9 mouse cellular contexts compared by ENCODE assay signal in genomic region chr2:73038290-73038732, GRCm38 (mm10). TPM values are rescaled to one million over a fixed set of nuclear protein-coding genes. Genes with fewer than 3 reads are reported as not detected.
DNase-seq lines count a peak whose midpoint lies in the region; ATAC-seq and TF ChIP-seq lines count a peak whose summit lies in the region.
"Had no signal": no experiment of that assay in that cellular context is flagged by ENCODE, and none has a peak within 500 bp of the region (broad histone marks: within the 10 kb centered on the region; RNA-seq: fewer than 3 reads in every experiment).

No protein-coding gene starts in this region.

- peaks cover 19% of the 10 kb centered on the region for H3K4me1 ChIP-seq in embryonic facial prominence, embryonic 13.5 days
- peaks cover 20% of the 10 kb centered on the region for H3K4me1 ChIP-seq in heart, embryonic 16.5 days (ENCODE audit: control insufficient read depth, insufficient read depth, low read length)
- H3K4me1 ChIP-seq in liver, embryonic 11.5 days (replicated peaks; ENCODE audit: control insufficient read depth, insufficient read depth, low read length) = peaks cover 3% of the 10 kb centered on the region
- H3K4me1 ChIP-seq in midbrain, postnatal 0 days (ENCODE audit: insufficient read depth, low read length) = no peaks in the 10 kb centered on the region

- no peaks in the 10 kb centered on the region for H3K36me3 ChIP-seq in embryonic facial prominence, embryonic 13.5 days
- H3K36me3 ChIP-seq in heart, embryonic 16.5 days (ENCODE audit: control insufficient read depth, insufficient read depth) = no peaks in the 10 kb centered on the region
- H3K36me3 ChIP-seq in liver, embryonic 11.5 days (ENCODE audit: control insufficient read depth, insufficient read depth, low read length) = no peaks in the 10 kb centered on the region
- no peaks in the 10 kb centered on the region for H3K36me3 ChIP-seq in midbrain, postnatal 0 days (ENCODE audit: insufficient read depth, low read length)

- H3K27ac ChIP-seq in embryonic facial prominence, embryonic 13.5 days = peak overlapping the region; percentile 39; the same call in 1 of the 2 replicates
- peak overlapping the region; percentile 90 for H3K27ac ChIP-seq in heart, embryonic 16.5 days (ENCODE audit: low read length)
- no peak overlapping the region for H3K27ac ChIP-seq in liver, embryonic 11.5 days (ENCODE audit: low read depth, low read length)
- peak overlapping the region; percentile 27; the same call in 1 of the 2 replicates for H3K27ac ChIP-seq in midbrain, postnatal 0 days (ENCODE audit: low read depth, low read length)

- no peaks in the 10 kb centered on the region for H3K27me3 ChIP-seq in embryonic facial prominence, embryonic 13.5 days
- no peaks in the 10 kb centered on the region for H3K27me3 ChIP-seq in heart, embryonic 16.5 days (ENCODE audit: control insufficient read depth, insufficient read depth, low read length)
- no peaks in the 10 kb centered on the region for H3K27me3 ChIP-seq in liver, embryonic 11.5 days (replicated peaks; ENCODE audit: control insufficient read depth, insufficient read depth, low read length)
- H3K27me3 ChIP-seq in midbrain, postnatal 0 days (ENCODE audit: insufficient read depth, low read length) = no peaks in the 10 kb centered on the region

- peak overlapping the region; percentile 57 for H3K4me2 ChIP-seq in embryonic facial prominence, embryonic 13.5 days
- H3K4me2 ChIP-seq in heart, embryonic 16.5 days (ENCODE audit: low read depth, low read length) = peak overlapping the region; percentile 61
- peak overlapping the region; percentile 57 for H3K4me2 ChIP-seq in liver, embryonic 11.5 days
- peak overlapping the region; percentile 9 for H3K4me2 ChIP-seq in midbrain, postnatal 0 days (ENCODE audit: low read depth, low read length, poor library complexity, severe bottlenecking)

- H3K9ac ChIP-seq in embryonic facial prominence, embryonic 13.5 days = peak overlapping the region; percentile 46; the same call in 1 of the 2 replicates
- H3K9ac ChIP-seq in heart, embryonic 16.5 days (ENCODE audit: low read length) = peak overlapping the region; percentile 65
- peak overlapping the region; percentile 4; the same call in 1 of the 2 replicates for H3K9ac ChIP-seq in liver, embryonic 11.5 days (ENCODE audit: low read depth, low read length)
- H3K9ac ChIP-seq in midbrain, postnatal 0 days (replicated peaks; ENCODE audit: low read length, poor library complexity, severe bottlenecking) = no peak overlapping the region

- no peaks in the 10 kb centered on the region for H3K9me3 ChIP-seq in embryonic facial prominence, embryonic 13.5 days
- H3K9me3 ChIP-seq in heart, embryonic 16.5 days (replicated peaks; ENCODE audit: control insufficient read depth, low read length) = no peaks in the 10 kb centered on the region
- no peaks in the 10 kb centered on the region for H3K9me3 ChIP-seq in liver, embryonic 11.5 days (ENCODE audit: control insufficient read depth, low read length)
- H3K9me3 ChIP-seq in midbrain, postnatal 0 days (ENCODE audit: low read length) = no peaks in the 10 kb centered on the region

- WGBS in embryonic facial prominence, embryonic 13.5 days = 13% methylated on average over 16 of the region's 16 CpGs
- WGBS in heart, embryonic 16.5 days = 17% methylated on average over 16 of the region's 16 CpGs
- WGBS in liver, embryonic 11.5 days = 12% methylated on average over 16 of the region's 16 CpGs
- WGBS in midbrain, postnatal 0 days = 19% methylated on average over 16 of the region's 16 CpGs

- peak; percentile 47 for DNase-seq in adrenal gland, postnatal 10 days
- DNase-seq in liver, embryonic 11.5 days (ENCODE audit: low spot score) = peak; percentile 46
- peak; percentile 32 for DNase-seq in midbrain, postnatal 0 days (ENCODE audit: low spot score)
- DNase-seq in layer of hippocampus, postnatal 10 days (ENCODE audit: low spot score in 2 of 2) = no peak
- DNase-seq in spleen, adult 18-20 months = no peak
- no peak for DNase-seq in MN1 (ENCODE audit: low spot score)

- ATAC-seq in embryonic facial prominence, embryonic 13.5 days (ENCODE audit: insufficient number of reproducible peaks, insufficient read depth, low FRiP score, low TSS enrichment, low read depth) = peak; percentile 69; the same call in 1 of the 2 replicates
- ATAC-seq in heart, embryonic 16.5 days (replicated peaks; ENCODE audit: extremely low read depth, insufficient read depth, low FRiP score) = peak; percentile 83
- peak; percentile 53 for ATAC-seq in liver, embryonic 11.5 days (replicated peaks; ENCODE audit: low FRiP score)
- no peak for ATAC-seq in midbrain, postnatal 0 days (ENCODE audit: low FRiP score)

- peak overlapping the region; percentile 21; the same call in 1 of the 2 replicates for H3K4me3 ChIP-seq in embryonic facial prominence, embryonic 13.5 days
- peak overlapping the region; percentile 31 for H3K4me3 ChIP-seq in heart, embryonic 16.5 days (ENCODE audit: low read length)
- peak overlapping the region; percentile 1 for H3K4me3 ChIP-seq in liver, embryonic 11.5 days (ENCODE audit: low read depth, low read length)
- H3K4me3 ChIP-seq in midbrain, postnatal 0 days (ENCODE audit: low read depth, low read length) = no peak overlapping the region

- TF ChIP-seq CTCF in midbrain, postnatal 0 days (IDR thresholded peaks at IDR 0.05) = no peak

RNA-seq across cellular contexts. Expression of gene Gm11084, which starts 51.8 kb away (rescaled TPM):
- total RNA-seq in adrenal gland, postnatal 10 days (2021) = not detected
- not detected in 2 replicates for polyA plus RNA-seq in embryonic facial prominence, embryonic 13.5 days (2015; fragmentation: Nextera tagmentation; extraction: Ambion mirVana)
- not detected in 2 replicates for polyA plus RNA-seq in heart, embryonic 16.5 days (2015; fragmentation: Nextera tagmentation; extraction: Ambion mirVana)
- not detected in 2 replicates for polyA plus RNA-seq in liver, embryonic 11.5 days (2014; fragmentation: Nextera tagmentation; extraction: Ambion mirVana)
- not detected in 2 replicates for total RNA-seq in midbrain, postnatal 0 days (2014; rRNA removed)
- not detected in 2 replicates for polyA plus RNA-seq in midbrain, postnatal 0 days (2015; fragmentation: Nextera tagmentation; extraction: Ambion mirVana)
- total RNA-seq in layer of hippocampus, postnatal 10 days (2021) = not detected
- total RNA-seq: adrenal gland, postnatal 36 days had no signal

RNA-seq across cellular contexts. Expression of gene Sp3, which starts 58.1 kb away (rescaled TPM):
- 10 to 100 TPM; 67.8 to 70.8 TPM for total RNA-seq in adrenal gland, postnatal 10 days (2021)
- 67.4 and 69.0 TPM in 2 replicates for polyA plus RNA-seq in embryonic facial prominence, embryonic 13.5 days (2015; fragmentation: Nextera tagmentation; extraction: Ambion mirVana)
- 34.8 and 37.5 TPM in 2 replicates for polyA plus RNA-seq in heart, embryonic 16.5 days (2015; fragmentation: Nextera tagmentation; extraction: Ambion mirVana)
- polyA plus RNA-seq in liver, embryonic 11.5 days (2014; fragmentation: Nextera tagmentation; extraction: Ambion mirVana) = 49.6 and 50.6 TPM in 2 replicates
- total RNA-seq in midbrain, postnatal 0 days (2014; rRNA removed) = 73.3 and 80.5 TPM in 2 replicates
- polyA plus RNA-seq in midbrain, postnatal 0 days (2015; fragmentation: Nextera tagmentation; extraction: Ambion mirVana) = 20.1 and 23.4 TPM in 2 replicates
- total RNA-seq in layer of hippocampus, postnatal 10 days (2021) = 10 to 100 TPM; 48.3 to 56.6 TPM

Comparison
In these comparisons a context has a peak if more than half of its experiments do, and no peak if none do; other contexts are left out.
1. DNase-seq: peak in adrenal gland, postnatal 10 days (single experiment), liver, embryonic 11.5 days (single experiment) and midbrain, postnatal 0 days (single experiment); none in layer of hippocampus, postnatal 10 days (0 of 2), spleen, adult 18-20 months (0 of 2) and MN1 (single experiment).
2. H3K4me2 ChIP-seq: peak in every context shown above with its lines; median percentile 61 in heart, embryonic 16.5 days; 57 in embryonic facial prominence, embryonic 13.5 days; 57 in liver, embryonic 11.5 days; 9 in midbrain, postnatal 0 days.